Mouse (Mus musculus) lung, postnatal 10 days (tissue): ENCODE data around the gene Hmgb2.

Experiments used
- DNase-seq: peaks from one replicate; pipeline ENCODE4 v3.0.0; 2021

Gene Hmgb2

GRCm38 (mm10) chr8:57563726-57564125 is 52.0 kb downstream of the Hmgb2 start:
- no peak for DNase-seq

- DNase-seq: no peak
Observed at GRCm38 (mm10) chr8:57565039-57565438, 53.3 kb downstream of the Hmgb2 start.
